Comparison of ENCODE assay signal across 11 mouse cellular contexts in genomic region chr11:88301619-88302018, GRCm38 (mm10). TPM values are rescaled to one million over a fixed set of nuclear protein-coding genes. Genes with fewer than 3 reads are reported as not detected.
DNase-seq lines count a peak whose midpoint lies in the region; ATAC-seq lines count a peak whose summit lies in the region.
"Had no signal": no experiment of that assay in that cellular context is flagged by ENCODE, and none has a peak within 500 bp of the region (broad histone marks: within the 10 kb centered on the region; RNA-seq: fewer than 3 reads in every experiment).

No protein-coding gene starts in this region.

- no peak for ATAC-seq in CD4-positive, CD25-positive, alpha-beta regulatory T cell, adult 4 months

- peak; percentile 45 for DNase-seq in heart, postnatal 4 days
- DNase-seq in heart, adult 11 months: no peak
- DNase-seq in R1 (ENCODE audit: low read depth, low spot score): peak; percentile 56
- peak; percentile 75 for DNase-seq in embryo, embryonic 10.5 days (ENCODE audit: low spot score)
- peak; percentile 22 for DNase-seq in lung, postnatal 14 days
- no peak for DNase-seq in adipocyte (ENCODE audit: low spot score)
- no peak for DNase-seq in layer of hippocampus, adult 11-12 months (ENCODE audit: low spot score)

RNA-seq across cellular contexts. Expression of gene Ccdc182, which starts 7.8 kb away (rescaled TPM):
- total RNA-seq in heart, postnatal 4 days (2021): not detected
- not detected for polyA plus RNA-seq in CD4-positive, CD25-positive, alpha-beta regulatory T cell, adult 4 months (2017; shearing (Covaris generic))
- total RNA-seq: common myeloid progenitor, adult 5-6 weeks; heart, postnatal 10 days; left cerebral cortex, adult 2 months had no signal

Comparison
In these comparisons a context has a peak if more than half of its experiments do, and no peak if none do; other contexts are left out.
1. DNase-seq: peak in heart, postnatal 4 days (single experiment), R1 (single experiment), embryo, embryonic 10.5 days (single experiment) and lung, postnatal 14 days (single experiment); none in heart, adult 11 months (single experiment), adipocyte (single experiment) and layer of hippocampus, adult 11-12 months (single experiment).